Mouse (Mus musculus): ENCODE measurements at regions not wholly inside any gene's neighbourhood (a gene's known extent, or its start where the extent isn't known, plus 50 kb on each side); places are given as distances from the start of the nearest gene placed in this dataset.
"Not testable (repeated sequence)": the region's sequence is repeated elsewhere in the genome, so short reads cannot be mapped to it uniquely, and the experiment has no call there.

DNA sequence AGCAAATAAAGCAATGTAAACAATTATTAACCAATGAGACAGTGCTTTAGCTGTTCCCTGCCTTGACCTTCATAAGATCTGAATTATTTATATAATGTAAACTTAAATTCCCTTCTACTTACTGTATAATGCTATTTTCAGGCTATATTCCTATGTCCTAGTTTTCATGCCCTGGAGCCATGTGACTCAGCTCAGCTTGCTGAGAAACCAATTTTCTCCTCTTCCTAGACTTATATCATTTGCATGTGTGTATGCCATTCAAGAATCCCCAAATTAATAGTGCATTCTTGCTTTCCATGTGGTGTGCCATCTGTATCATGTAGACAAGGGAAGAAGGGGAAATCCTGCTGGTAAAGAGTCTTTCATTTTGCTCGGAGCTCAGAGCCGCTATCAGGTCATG is 166.7 kb upstream of the Trim24 start:
- H3K4me2 ChIP-seq (ENCODE audit: low read depth, low read length), result no peak overlapping the region
- H3K27ac ChIP-seq (replicated peaks; ENCODE audit: low read depth, low read length), result no peak overlapping the region
- H3K27me3 ChIP-seq (ENCODE audit: control insufficient read depth, insufficient read depth, low read length), result no peaks in the 10 kb centered on the region
- no peak overlapping the region for H3K4me3 ChIP-seq (ENCODE audit: low read depth, low read length)
- no peaks in the 10 kb centered on the region for H3K4me1 ChIP-seq (ENCODE audit: control insufficient read depth, insufficient read depth, low read length)
- DNase-seq (ENCODE audit: low spot score), result no peak
- H3K9me3 ChIP-seq (replicated peaks; ENCODE audit: control insufficient read depth, low read length), result no peaks in the 10 kb centered on the region
- WGBS, result 94% methylated on average over 2 of the region's 2 CpGs
- H3K9ac ChIP-seq (replicated peaks; ENCODE audit: low read length), result no peak overlapping the region
- no peaks in the 10 kb centered on the region for H3K36me3 ChIP-seq (replicated peaks; ENCODE audit: control insufficient read depth, insufficient read depth, low read depth, low read length)
- ATAC-seq (replicated peaks; ENCODE audit: insufficient number of reproducible peaks, low FRiP score, low TSS enrichment, low read depth), result no peak

DNA sequence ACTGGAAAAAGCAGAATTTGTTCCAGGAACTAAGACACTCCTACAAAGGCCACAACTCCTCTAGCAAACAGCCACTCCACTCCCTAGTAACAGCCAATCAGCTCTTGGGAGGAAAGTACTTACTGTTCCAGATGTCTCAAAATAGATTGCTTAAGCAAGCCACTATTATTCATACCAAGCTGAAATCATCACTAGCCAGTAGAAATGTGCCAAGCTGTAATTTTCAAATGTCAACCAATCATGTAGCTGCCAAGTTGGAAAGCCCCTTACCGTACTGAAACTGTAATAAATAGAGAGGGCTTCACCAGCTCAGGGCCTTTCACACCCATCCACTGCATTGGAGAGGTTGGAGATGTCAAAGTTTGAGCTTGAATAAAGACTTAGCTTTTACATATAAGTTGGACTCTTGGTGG is 164.9 kb upstream of the Trim24 start:
- ATAC-seq (replicated peaks; ENCODE audit: insufficient number of reproducible peaks, low FRiP score, low TSS enrichment, low read depth), result no peak
- 93% methylated on average over 1 of the region's 1 CpGs for WGBS

DNA sequence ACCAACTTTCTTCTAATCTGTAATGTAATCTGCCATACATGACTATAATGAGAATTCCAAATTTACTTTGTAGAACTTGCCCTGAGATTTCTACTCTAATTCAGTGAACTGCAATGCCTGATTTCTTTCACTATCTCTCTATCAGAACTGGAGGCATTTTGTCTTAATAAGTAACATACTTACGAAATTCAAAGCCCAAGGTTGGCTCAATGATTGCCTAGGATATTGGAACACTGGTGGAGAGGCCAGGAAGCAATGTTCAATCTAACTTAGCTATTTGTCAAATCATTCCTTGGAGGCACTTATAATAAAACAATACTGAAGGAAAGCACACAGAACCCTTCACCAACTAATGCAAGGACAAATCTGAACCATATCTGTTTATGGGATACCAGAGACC is 162.9 kb upstream of the Trim24 start:
- not testable (repeated sequence) for H3K4me1 ChIP-seq (ENCODE audit: control insufficient read depth, insufficient read depth, low read length); H3K4me2 ChIP-seq (ENCODE audit: low read depth, low read length); H3K36me3 ChIP-seq (replicated peaks; ENCODE audit: control insufficient read depth, insufficient read depth, low read depth, low read length); H3K27ac ChIP-seq (replicated peaks; ENCODE audit: low read depth, low read length); H3K27me3 ChIP-seq (ENCODE audit: control insufficient read depth, insufficient read depth, low read length); ATAC-seq (replicated peaks; ENCODE audit: insufficient number of reproducible peaks, low FRiP score, low TSS enrichment, low read depth); DNase-seq (ENCODE audit: low spot score); H3K4me3 ChIP-seq (ENCODE audit: low read depth, low read length); H3K9ac ChIP-seq (replicated peaks; ENCODE audit: low read length); H3K9me3 ChIP-seq (replicated peaks; ENCODE audit: control insufficient read depth, low read length)
- WGBS, result 80% methylated on average over 1 of the region's 1 CpGs

More for the DNA sequence above, 164.9 kb upstream of the Trim24 start:
- no peaks in the 10 kb centered on the region for H3K4me1 ChIP-seq (ENCODE audit: control insufficient read depth, insufficient read depth, low read length)
- H3K27me3 ChIP-seq (ENCODE audit: control insufficient read depth, insufficient read depth, low read length), result no peaks in the 10 kb centered on the region
- H3K36me3 ChIP-seq (replicated peaks; ENCODE audit: control insufficient read depth, insufficient read depth, low read depth, low read length), result no peaks in the 10 kb centered on the region
- no peaks in the 10 kb centered on the region for H3K9me3 ChIP-seq (replicated peaks; ENCODE audit: control insufficient read depth, low read length)
- no peak overlapping the region for H3K4me2 ChIP-seq (ENCODE audit: low read depth, low read length)
- no peak for DNase-seq (ENCODE audit: low spot score)
- no peak overlapping the region for H3K27ac ChIP-seq (replicated peaks; ENCODE audit: low read depth, low read length)
- H3K4me3 ChIP-seq (ENCODE audit: low read depth, low read length), result no peak overlapping the region
- no peak overlapping the region for H3K9ac ChIP-seq (replicated peaks; ENCODE audit: low read length)

DNA sequence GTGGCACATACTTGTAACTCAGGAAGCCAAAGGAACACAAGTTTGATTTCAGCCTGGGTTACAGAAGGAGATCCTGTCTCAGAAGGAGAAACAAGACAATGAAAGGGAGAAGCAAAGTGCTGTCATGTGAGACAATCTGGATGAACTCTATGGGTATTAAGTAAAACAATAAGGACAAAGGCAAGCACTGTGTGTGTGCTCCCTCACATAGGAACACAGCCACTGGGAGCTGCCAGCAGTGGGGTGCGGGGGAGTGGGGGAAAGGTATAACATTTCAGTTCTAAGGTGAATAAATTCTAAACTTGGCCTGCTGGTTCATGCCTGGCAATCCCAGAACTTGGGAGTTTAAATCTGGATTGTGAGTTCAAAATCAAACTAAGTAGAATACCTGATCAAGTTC is 158.8 kb upstream of the Trim24 start:
- Histone ChIP-seq H3K27me3 (ENCODE audit: control insufficient read depth, insufficient read depth, low read length) (no peaks in the 10 kb centered on the region), H3K4me1 (ENCODE audit: control insufficient read depth, insufficient read depth, low read length) (no peaks in the 10 kb centered on the region), H3K36me3 (replicated peaks; ENCODE audit: control insufficient read depth, insufficient read depth, low read depth, low read length) (no peaks in the 10 kb centered on the region), H3K4me3 (ENCODE audit: low read depth, low read length) (no peak overlapping the region), H3K9me3 (replicated peaks; ENCODE audit: control insufficient read depth, low read length) (no peaks in the 10 kb centered on the region), H3K27ac (replicated peaks; ENCODE audit: low read depth, low read length) (no peak overlapping the region), H3K4me2 (ENCODE audit: low read depth, low read length) (no peak overlapping the region), H3K9ac (replicated peaks; ENCODE audit: low read length) (no peak overlapping the region)
- DNase-seq (ENCODE audit: low spot score) (no peak), ATAC-seq (replicated peaks; ENCODE audit: insufficient number of reproducible peaks, low FRiP score, low TSS enrichment, low read depth) (no peak)
- 88% methylated on average over 1 of the region's 1 CpGs for WGBS

DNA sequence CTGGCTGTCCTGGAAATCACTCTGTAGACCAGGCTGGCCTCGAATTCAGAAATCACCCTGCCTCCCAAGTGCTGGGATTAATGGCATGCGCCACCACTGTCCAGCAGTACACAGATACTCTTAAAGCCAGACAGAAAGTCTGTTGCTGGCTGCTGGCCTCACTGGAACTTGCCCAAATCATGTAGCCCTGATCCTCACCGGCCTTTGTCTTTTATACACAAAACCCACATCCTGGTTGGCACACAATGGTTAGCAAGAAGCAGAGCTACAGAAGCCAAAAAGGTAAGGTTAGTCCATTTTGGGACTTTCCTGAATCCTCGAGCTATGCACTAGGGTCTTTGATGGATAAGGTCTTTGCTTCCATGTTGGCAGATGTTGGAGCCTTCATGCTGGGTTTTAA is 157.2 kb upstream of the Trim24 start:
- H3K4me2 ChIP-seq (ENCODE audit: low read depth, low read length), result no peak overlapping the region
- no peaks in the 10 kb centered on the region for H3K9me3 ChIP-seq (replicated peaks; ENCODE audit: control insufficient read depth, low read length)
- H3K27me3 ChIP-seq (ENCODE audit: control insufficient read depth, insufficient read depth, low read length), result no peaks in the 10 kb centered on the region
- ATAC-seq (replicated peaks; ENCODE audit: insufficient number of reproducible peaks, low FRiP score, low TSS enrichment, low read depth), result no peak
- WGBS, result 86% methylated on average over 4 of the region's 4 CpGs
- no peaks in the 10 kb centered on the region for H3K4me1 ChIP-seq (ENCODE audit: control insufficient read depth, insufficient read depth, low read length)
- H3K4me3 ChIP-seq (ENCODE audit: low read depth, low read length), result no peak overlapping the region
- DNase-seq (ENCODE audit: low spot score), result no peak
- H3K36me3 ChIP-seq (replicated peaks; ENCODE audit: control insufficient read depth, insufficient read depth, low read depth, low read length), result no peaks in the 10 kb centered on the region
- no peak overlapping the region for H3K9ac ChIP-seq (replicated peaks; ENCODE audit: low read length)
- H3K27ac ChIP-seq (replicated peaks; ENCODE audit: low read depth, low read length), result no peak overlapping the region

DNA sequence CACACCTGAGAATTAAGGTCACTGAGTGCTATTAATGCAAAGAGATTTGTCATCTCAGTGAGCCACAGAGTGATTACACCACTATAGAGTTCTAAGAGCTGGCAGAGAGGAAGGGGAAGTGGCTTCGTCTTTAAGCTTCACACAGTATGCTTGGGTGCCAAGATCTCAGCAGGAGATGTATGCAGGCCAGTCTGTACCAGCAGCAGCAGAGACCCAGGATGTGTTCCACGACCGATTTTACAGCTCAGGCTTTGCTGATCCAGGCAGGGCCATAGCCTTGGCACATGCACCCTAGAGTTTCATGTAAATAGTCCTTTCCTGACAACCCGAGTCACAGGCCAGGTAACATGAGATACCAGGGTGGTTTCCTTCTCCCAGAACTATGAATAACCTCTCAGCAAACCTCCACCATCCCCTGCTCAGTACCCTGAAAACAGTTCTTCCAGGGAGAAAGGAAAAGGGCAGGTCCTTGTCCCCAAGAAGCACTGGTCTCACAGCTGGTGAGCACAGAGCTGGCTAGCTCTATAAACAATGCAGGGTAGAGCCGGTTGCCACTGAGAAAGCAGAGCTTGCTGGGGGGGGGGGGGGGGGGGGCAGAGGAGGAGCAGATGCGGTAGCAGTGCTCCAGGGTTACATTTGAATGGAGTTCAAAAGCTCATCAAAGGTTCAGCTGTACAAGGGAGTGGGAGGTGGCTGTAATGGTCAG is 156.2 kb upstream of the Trim24 start:
- DNase-seq (ENCODE audit: low spot score) (no peak), ATAC-seq (replicated peaks; ENCODE audit: insufficient number of reproducible peaks, low FRiP score, low TSS enrichment, low read depth) (0 out of 2 replicates have a peak, but pooled peaks have one; percentile 29)
- Histone ChIP-seq H3K27me3 (ENCODE audit: control insufficient read depth, insufficient read depth, low read length) (no peaks in the 10 kb centered on the region), H3K9me3 (replicated peaks; ENCODE audit: control insufficient read depth, low read length) (no peaks in the 10 kb centered on the region), H3K4me1 (ENCODE audit: control insufficient read depth, insufficient read depth, low read length) (no peaks in the 10 kb centered on the region), H3K27ac (replicated peaks; ENCODE audit: low read depth, low read length) (no peak overlapping the region), H3K9ac (replicated peaks; ENCODE audit: low read length) (no peak overlapping the region), H3K4me2 (ENCODE audit: low read depth, low read length) (no peak overlapping the region), H3K4me3 (ENCODE audit: low read depth, low read length) (no peak overlapping the region), H3K36me3 (replicated peaks; ENCODE audit: control insufficient read depth, insufficient read depth, low read depth, low read length) (no peaks in the 10 kb centered on the region)
- WGBS, result 23% methylated on average over 6 of the region's 6 CpGs

DNA sequence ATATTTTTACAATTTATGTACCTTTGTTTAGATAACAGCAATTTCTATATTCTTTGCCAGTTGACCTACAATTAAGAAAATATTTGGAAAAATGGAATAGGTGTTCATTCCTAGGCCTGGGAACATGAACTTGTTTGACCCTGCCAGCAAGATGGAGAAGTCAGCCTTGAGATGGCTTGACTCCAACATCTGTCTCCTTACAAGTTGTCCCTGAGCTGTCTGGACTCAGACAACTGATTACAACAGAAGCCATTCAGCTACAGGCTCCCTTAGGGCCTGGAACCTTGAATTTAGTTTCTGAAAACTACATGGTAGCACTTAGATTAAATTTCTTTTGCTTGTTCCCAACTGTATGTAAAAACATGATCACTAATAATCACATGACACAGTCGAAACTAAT is 148.9 kb upstream of the Trim24 start:
- Histone ChIP-seq H3K27ac (replicated peaks; ENCODE audit: low read depth, low read length) (no peak overlapping the region), H3K9ac (replicated peaks; ENCODE audit: low read length) (no peak overlapping the region), H3K4me1 (ENCODE audit: control insufficient read depth, insufficient read depth, low read length) (no peaks in the 10 kb centered on the region), H3K4me3 (ENCODE audit: low read depth, low read length) (no peak overlapping the region), H3K4me2 (ENCODE audit: low read depth, low read length) (no peak overlapping the region), H3K27me3 (ENCODE audit: control insufficient read depth, insufficient read depth, low read length) (no peaks in the 10 kb centered on the region), H3K36me3 (replicated peaks; ENCODE audit: control insufficient read depth, insufficient read depth, low read depth, low read length) (no peaks in the 10 kb centered on the region), H3K9me3 (replicated peaks; ENCODE audit: control insufficient read depth, low read length) (no peaks in the 10 kb centered on the region)
- 71% methylated on average over 1 of the region's 1 CpGs for WGBS
- DNase-seq (ENCODE audit: low spot score) (no peak), ATAC-seq (replicated peaks; ENCODE audit: insufficient number of reproducible peaks, low FRiP score, low TSS enrichment, low read depth) (no peak)

DNA sequence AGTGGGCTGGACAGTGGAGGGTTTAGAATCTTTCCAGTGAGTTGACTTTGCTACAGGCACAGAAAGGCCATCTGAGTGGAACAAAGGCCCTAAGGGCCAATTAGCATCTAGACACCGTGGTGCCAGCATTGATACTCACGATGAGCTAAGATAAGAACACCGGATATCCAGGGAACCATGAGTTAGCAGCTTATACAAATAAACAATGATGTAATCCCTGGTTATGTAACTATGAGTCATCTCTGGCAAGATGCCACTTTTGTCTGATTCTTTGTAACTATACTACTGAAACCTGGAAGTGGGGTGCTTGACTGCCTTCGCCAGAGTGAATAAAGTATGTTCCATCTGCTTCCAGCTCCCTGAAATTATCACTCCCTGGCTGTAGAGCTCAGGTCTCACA is 147.3 kb upstream of the Trim24 start:
- Histone ChIP-seq H3K9ac (replicated peaks; ENCODE audit: low read length) (no peak overlapping the region), H3K9me3 (replicated peaks; ENCODE audit: control insufficient read depth, low read length) (no peaks in the 10 kb centered on the region), H3K4me2 (ENCODE audit: low read depth, low read length) (no peak overlapping the region), H3K4me1 (ENCODE audit: control insufficient read depth, insufficient read depth, low read length) (no peaks in the 10 kb centered on the region), H3K27me3 (ENCODE audit: control insufficient read depth, insufficient read depth, low read length) (no peaks in the 10 kb centered on the region), H3K36me3 (replicated peaks; ENCODE audit: control insufficient read depth, insufficient read depth, low read depth, low read length) (no peaks in the 10 kb centered on the region), H3K4me3 (ENCODE audit: low read depth, low read length) (no peak overlapping the region), H3K27ac (replicated peaks; ENCODE audit: low read depth, low read length) (no peak overlapping the region)
- DNase-seq (ENCODE audit: low spot score), result peak; percentile 40
- ATAC-seq (replicated peaks; ENCODE audit: insufficient number of reproducible peaks, low FRiP score, low TSS enrichment, low read depth), result no peak
- 74% methylated on average over 4 of the region's 4 CpGs for WGBS

All from embryonic facial prominence, embryonic 11.5 days (tissue).